Mouse (Mus musculus) liver, adult 2 months (tissue): Measurements from ENCODE around the gene Lonp2.

Source experiments
- CTCF ChIP-seq: fragments of 200-500 bp; IDR thresholded peaks from 2 replicates; pipeline ENCODE4 v1.5.1; 2011; ENCODE audit warnings: low read depth, low read length, control low read depth
- POLR2A ChIP-seq: fragments of 200-500 bp; IDR thresholded peaks from 2 replicates; pipeline ENCODE4 v1.6.1; 2011; ENCODE audit warnings: low read length, control low read depth; ENCODE audit not compliant: insufficient read depth; ENCODE audit errors: extremely low read depth

DNA sequence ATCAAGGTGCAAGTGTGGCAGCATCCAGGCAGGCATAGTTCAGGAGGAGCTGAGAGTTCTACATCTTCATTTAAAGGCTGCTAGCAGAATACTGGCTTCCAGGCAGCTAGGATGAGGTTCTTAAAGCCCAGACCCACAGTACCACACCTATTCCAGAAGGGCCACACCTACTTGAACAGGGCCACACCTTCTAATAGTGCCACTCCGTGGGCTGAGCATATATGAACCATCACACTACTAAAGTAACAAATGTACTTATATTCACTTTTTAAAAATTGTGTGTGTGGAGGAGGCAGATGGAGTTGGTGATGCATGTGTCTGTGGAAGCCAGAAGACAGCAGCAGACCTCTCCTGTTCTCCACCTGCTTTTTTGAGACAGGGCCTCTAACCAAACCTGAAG is 70.2 kb downstream of the Lonp2 start:
- no peak for TF ChIP-seq POLR2A
- no peak for TF ChIP-seq CTCF
